Mouse (Mus musculus) hindbrain, embryonic 16.5 days (tissue): ENCODE data around the gene Acadl. TPM values are rescaled to one million over a fixed set of nuclear protein-coding genes. Genes with fewer than 3 reads are reported as not detected.
A peak's percentile ranks its signal among the peaks of the same experiment; 100 is the strongest.

Experiments
- ATAC-seq: fragments of 200-750 bp; cut with Nextera tagmentation; 2 replicates; pipeline ENCODE4 v1.8.0; 2017; ENCODE audit warnings: moderate TSS enrichment, moderate library complexity
- H3K27ac ChIP-seq: fragments of 300-500 bp; sonication (generic); 2 replicates; pipeline ENCODE4 v1.5.1; 2014; ENCODE audit warnings: low read depth, mild to moderate bottlenecking, control low read depth, low read length, moderate library complexity
- H3K27me3 ChIP-seq: fragments of 300-500 bp; sonication (generic); replicated peaks from 2 replicates; pipeline ENCODE4 v1.6.1; 2014; ENCODE audit warnings: low read length; ENCODE audit not compliant: control insufficient read depth, insufficient read depth
- H3K36me3 ChIP-seq: fragments of 300-500 bp; sonication (generic); 2 replicates; pipeline ENCODE4 v1.6.1; 2014; ENCODE audit warnings: mild to moderate bottlenecking, low read length, moderate library complexity, mixed read lengths; ENCODE audit not compliant: control insufficient read depth, insufficient read depth
- H3K4me1 ChIP-seq: fragments of 300-500 bp; sonication (generic); 2 replicates; pipeline ENCODE4 v1.6.1; 2014; ENCODE audit warnings: low read depth, low read length; ENCODE audit not compliant: control insufficient read depth, insufficient read depth
- H3K4me2 ChIP-seq: fragments of 300-500 bp; sonication (generic); 2 replicates; pipeline ENCODE4 v1.6.1; 2014; ENCODE audit warnings: mild to moderate bottlenecking, low read length, control low read depth, moderate library complexity
- H3K4me3 ChIP-seq: fragments of 300-500 bp; sonication (generic); 2 replicates; pipeline ENCODE4 v1.5.1; 2014; ENCODE audit warnings: mild to moderate bottlenecking, low read length, control low read depth, moderate library complexity
- H3K9ac ChIP-seq: fragments of 300-500 bp; sonication (generic); 2 replicates; pipeline ENCODE4 v1.6.1; 2014; ENCODE audit warnings: low read depth, mild to moderate bottlenecking, control low read depth, low read length, moderate library complexity
- H3K9me3 ChIP-seq: fragments of 300-500 bp; sonication (generic); 2 replicates; pipeline ENCODE4 v1.6.1; 2014; ENCODE audit warnings: mild to moderate bottlenecking, low read length, moderate library complexity; ENCODE audit not compliant: control insufficient read depth
- WGBS: fragments of 180-500 bp; shearing (Covaris S2); extraction: QIAGEN DNeasy Blood & Tissue Kit; methylation state at CpG from one replicate; pipeline ENCODE4 v1.1.7; 2014; 5-methylcytosine and 5-hydroxymethylcytosine counted together
- polyA plus RNA-seq: library from polyadenylated mRNA; unstranded; fragments of >200 nt; fragmentation: Nextera tagmentation; extraction: Ambion mirVana; gene quantifications from 2 replicates; pipeline ENCODE4 v1.2.1, GENCODE M21; 2015

Gene Acadl
- polyA plus RNA-seq, 1 experiment from 2014 or later = 74.9 TPM

DNA sequence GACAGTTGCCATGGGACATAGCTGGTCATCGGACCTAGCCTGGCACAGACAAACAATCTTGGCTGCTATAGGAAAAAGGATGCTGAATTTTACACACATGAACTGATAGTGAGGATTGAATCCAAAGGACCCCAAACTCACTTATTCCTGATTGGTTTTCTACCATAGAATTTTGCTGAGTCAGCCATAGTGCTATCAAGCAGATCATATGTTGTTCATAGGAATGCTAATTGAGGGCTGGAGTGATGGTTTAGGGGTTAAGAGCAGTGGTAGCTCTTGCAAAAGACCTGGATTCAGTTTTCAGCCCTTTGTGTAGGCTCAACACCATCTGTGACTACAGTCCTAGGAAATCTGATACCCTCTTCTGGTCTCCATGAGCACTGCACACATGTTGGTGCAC is 24.1 kb upstream of the Acadl start:
- WGBS = 100% methylated on average over 1 of the region's 1 CpGs
- no peak overlapping the region for H3K27ac ChIP-seq
- no peak overlapping the region for H3K4me3 ChIP-seq
- H3K4me1 ChIP-seq = no peaks in the 10 kb centered on the region
- H3K9me3 ChIP-seq = no peaks in the 10 kb centered on the region
- H3K9ac ChIP-seq = no peak overlapping the region
- no peak for ATAC-seq
- H3K27me3 ChIP-seq = no peaks in the 10 kb centered on the region
- no peaks in the 10 kb centered on the region for H3K36me3 ChIP-seq
- no peak overlapping the region for H3K4me2 ChIP-seq

DNA sequence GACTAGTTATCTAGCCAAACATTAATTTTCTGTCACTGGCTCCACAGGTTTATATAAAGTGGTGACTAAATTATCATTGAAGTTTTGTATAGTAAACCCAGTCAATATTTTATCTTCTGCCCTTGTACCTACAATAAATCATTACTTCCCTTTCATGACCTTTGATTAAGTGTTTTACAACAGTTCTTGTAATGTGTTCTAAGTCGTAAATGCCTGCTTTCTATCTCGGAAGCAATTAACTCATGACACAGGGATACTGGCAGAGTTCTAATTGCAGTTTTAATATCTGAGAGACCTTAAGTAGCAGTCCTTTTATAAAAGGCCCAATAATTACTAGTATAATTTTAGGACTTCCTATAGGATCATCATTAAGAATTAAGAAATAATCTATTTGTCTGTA is 17.1 kb upstream of the Acadl start:
- ATAC-seq = no peak
- Histone ChIP-seq H3K27ac (no peak overlapping the region), H3K9ac (no peak overlapping the region), H3K4me2 (no peak overlapping the region), H3K4me1 (no peaks in the 10 kb centered on the region), H3K9me3 (peaks cover 2% of the 10 kb centered on the region), H3K27me3 (no peaks in the 10 kb centered on the region), H3K36me3 (no peaks in the 10 kb centered on the region), H3K4me3 (no peak overlapping the region)
- 80% methylated on average over 2 of the region's 2 CpGs for WGBS

DNA sequence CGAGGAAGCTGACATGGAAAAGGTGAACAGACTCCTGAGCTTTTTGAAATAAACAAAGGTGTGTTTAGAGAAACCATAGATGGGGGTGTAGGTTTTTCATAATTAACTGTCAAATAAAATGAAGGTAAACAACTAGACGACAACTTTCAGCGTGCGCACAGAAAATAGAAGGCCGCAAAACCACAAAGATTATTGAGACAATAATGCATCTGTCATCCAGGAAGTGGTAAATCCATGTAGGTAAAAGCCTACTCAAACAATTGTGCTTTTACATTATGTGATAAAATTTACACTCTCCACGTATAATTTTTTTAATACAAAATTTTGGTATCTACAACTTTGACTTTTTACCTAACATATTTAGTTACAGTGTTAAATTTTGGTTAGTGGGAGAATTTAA is 11.7 kb upstream of the Acadl start:
- H3K4me2 ChIP-seq = no peak overlapping the region
- H3K4me3 ChIP-seq = no peak overlapping the region
- no peaks in the 10 kb centered on the region for H3K36me3 ChIP-seq
- H3K27me3 ChIP-seq = no peaks in the 10 kb centered on the region
- ATAC-seq = no peak
- no peak overlapping the region for H3K9ac ChIP-seq
- H3K9me3 ChIP-seq = peaks cover 2% of the 10 kb centered on the region
- 96% methylated on average over 6 of the region's 6 CpGs for WGBS
- H3K4me1 ChIP-seq = no peaks in the 10 kb centered on the region
- H3K27ac ChIP-seq = no peak overlapping the region

DNA sequence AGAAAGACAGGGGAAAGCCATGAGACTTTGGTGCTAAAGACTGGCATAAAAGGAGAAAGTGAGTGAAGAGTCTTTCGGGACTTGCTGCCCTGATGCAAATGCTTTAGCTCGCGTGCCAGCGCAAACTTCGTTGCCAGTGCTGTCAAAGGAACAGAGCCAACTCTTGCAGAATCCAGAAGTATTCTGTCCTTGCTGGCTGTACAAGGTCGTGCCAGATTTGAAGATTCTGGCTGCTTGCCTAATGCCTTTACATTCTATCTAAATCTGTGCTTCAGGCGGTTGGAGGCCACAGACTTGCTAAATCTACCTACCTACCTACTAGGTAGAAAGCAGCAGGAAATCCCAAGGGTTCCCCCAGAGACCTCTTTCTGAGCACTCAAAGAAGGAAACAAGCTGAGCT is 8.5 kb upstream of the Acadl start:
- no peaks in the 10 kb centered on the region for H3K4me1 ChIP-seq
- 49% methylated on average over 7 of the region's 7 CpGs for WGBS
- H3K4me2 ChIP-seq = no peak overlapping the region
- H3K9me3 ChIP-seq = no peaks in the 10 kb centered on the region
- H3K27ac ChIP-seq = no peak overlapping the region
- H3K9ac ChIP-seq = no peak overlapping the region
- ATAC-seq = peak; percentile 54; the same call in 1 of the 2 replicates
- no peak overlapping the region for H3K4me3 ChIP-seq
- H3K27me3 ChIP-seq = no peaks in the 10 kb centered on the region
- no peaks in the 10 kb centered on the region for H3K36me3 ChIP-seq

- ATAC-seq = no peak
- H3K4me2 ChIP-seq = no peak overlapping the region
- no peaks in the 10 kb centered on the region for H3K36me3 ChIP-seq
- H3K4me3 ChIP-seq = no peak overlapping the region
- H3K9ac ChIP-seq = no peak overlapping the region
- no peak overlapping the region for H3K27ac ChIP-seq
- H3K9me3 ChIP-seq = no peaks in the 10 kb centered on the region
- no peaks in the 10 kb centered on the region for H3K27me3 ChIP-seq
- 91% methylated on average over 4 of the region's 4 CpGs for WGBS
- H3K4me1 ChIP-seq = peaks cover 5% of the 10 kb centered on the region
These were observed 2.6 kb upstream of the Acadl start for GRCm38 (mm10) chr1:66865633-66866032.

DNA sequence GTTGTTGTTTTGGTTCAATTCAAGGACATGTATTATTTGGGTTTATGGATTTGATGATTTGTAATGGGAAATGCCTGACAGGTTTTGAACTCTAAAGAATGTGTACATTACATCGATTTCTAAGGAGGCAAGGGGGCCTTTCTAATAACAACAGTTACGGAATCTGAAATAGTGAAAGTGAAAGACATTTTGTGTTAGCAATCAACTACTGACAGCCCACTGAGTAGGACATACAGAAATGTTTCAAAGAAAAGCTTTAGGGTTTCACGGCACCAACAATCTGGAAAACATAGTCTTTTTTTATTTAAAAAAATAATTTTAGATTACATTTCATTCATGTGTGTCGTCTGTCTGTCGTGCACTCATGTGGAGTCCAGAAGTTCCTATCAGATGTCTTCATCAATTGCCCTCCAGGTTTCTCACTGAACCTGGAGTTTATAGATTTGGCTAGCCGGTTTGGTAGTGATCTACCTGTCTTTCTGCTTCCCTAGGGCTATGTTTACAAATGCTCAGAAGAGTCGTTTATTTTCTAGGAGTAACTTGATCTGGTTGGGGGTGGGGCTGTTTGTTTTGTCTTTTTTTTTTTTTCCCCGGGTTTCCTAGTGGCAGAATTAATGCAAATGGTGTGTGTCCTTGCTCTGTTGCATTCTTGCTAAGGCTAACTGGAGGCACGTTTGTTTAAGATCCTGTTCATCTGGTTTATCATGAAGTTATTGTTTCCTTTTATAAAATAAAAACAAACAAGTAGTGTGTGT is 841 bp upstream of the Acadl start:
- H3K4me1 ChIP-seq = peaks cover 5% of the 10 kb centered on the region
- no peak overlapping the region for H3K9ac ChIP-seq
- no peaks in the 10 kb centered on the region for H3K36me3 ChIP-seq
- H3K9me3 ChIP-seq = no peaks in the 10 kb centered on the region; the same call in 1 of the 2 replicates
- peak overlapping the region; percentile 87; the same call in 1 of the 2 replicates for H3K4me2 ChIP-seq
- no peak overlapping the region for H3K27ac ChIP-seq
- 12% methylated on average over 9 of the region's 9 CpGs for WGBS
- no peaks in the 10 kb centered on the region for H3K27me3 ChIP-seq
- ATAC-seq = no peak
- H3K4me3 ChIP-seq = no peak overlapping the region

GRCm38 (mm10) chr1:66861764-66862672 is 1.1 kb downstream of the Acadl start:
- peak; percentile 32 for ATAC-seq
- 16% methylated on average over 14 of the region's 14 CpGs for WGBS
- Histone ChIP-seq H3K27ac (peak overlapping the region; percentile 77; the same call in 1 of the 2 replicates), H3K4me2 (peak overlapping the region; percentile 87), H3K4me1 (peaks cover 5% of the 10 kb centered on the region), H3K9me3 (no peaks in the 10 kb centered on the region; the same call in none of the 2 replicates), H3K4me3 (peak overlapping the region; percentile 76), H3K27me3 (no peaks in the 10 kb centered on the region), H3K9ac (peak overlapping the region; percentile 80; the same call in 1 of the 2 replicates), H3K36me3 (peaks cover 3% of the 10 kb centered on the region)

DNA sequence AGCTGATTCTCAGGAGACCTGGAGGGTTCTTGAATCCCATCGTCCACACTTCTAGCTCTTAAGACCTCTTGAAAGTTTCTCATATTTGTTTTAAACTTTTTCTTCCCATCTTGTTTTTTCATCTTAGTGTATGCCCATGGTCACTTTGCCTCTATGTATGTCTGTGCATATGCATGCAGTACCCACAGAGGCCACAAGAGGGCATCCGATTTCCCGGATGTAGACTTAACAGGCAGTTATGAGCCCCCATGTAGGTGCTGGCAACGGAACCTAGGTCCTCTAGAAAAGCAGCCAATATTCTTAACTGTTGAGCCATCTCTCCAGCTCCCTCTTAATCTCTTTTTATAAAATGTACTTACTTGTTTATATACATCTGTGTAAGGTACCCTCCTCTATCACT is 15.6 kb downstream of the Acadl start:
- H3K4me2 ChIP-seq = no peak overlapping the region
- H3K4me3 ChIP-seq = no peak overlapping the region
- H3K4me1 ChIP-seq = no peaks in the 10 kb centered on the region
- H3K36me3 ChIP-seq = peaks cover 7% of the 10 kb centered on the region; the same call in 1 of the 2 replicates
- no peaks in the 10 kb centered on the region for H3K27me3 ChIP-seq
- WGBS = 94% methylated on average over 4 of the region's 4 CpGs
- H3K9ac ChIP-seq = no peak overlapping the region
- 0 out of 2 replicates have a peak, but pooled peaks cover 3% of the 10 kb centered on the region for H3K9me3 ChIP-seq
- no peak for ATAC-seq
- H3K27ac ChIP-seq = no peak overlapping the region
